Mouse (Mus musculus): ENCODE data around the gene Tmem86b.
"Not testable (repeated sequence)": the region's sequence is repeated elsewhere in the genome, so short reads cannot be mapped to it uniquely, and the experiment has no call there.

The Tmem86b gene

GRCm38 (mm10) chr7:4581481-4581880 lies 49.7 kb downstream of the Tmem86b start:
- not testable (repeated sequence) for DNase-seq (ENCODE audit: low read depth in 1 of 2, low spot score in 2 of 2)
